Mouse (Mus musculus): ENCODE measurements around the gene Pacsin1. TPM values are rescaled to one million over a fixed set of nuclear protein-coding genes. Genes with fewer than 3 reads are reported as not detected.

The Pacsin1 gene
- polyA plus RNA-seq, 1 experiment from 2014 or later: 3.4 TPM

DNA sequence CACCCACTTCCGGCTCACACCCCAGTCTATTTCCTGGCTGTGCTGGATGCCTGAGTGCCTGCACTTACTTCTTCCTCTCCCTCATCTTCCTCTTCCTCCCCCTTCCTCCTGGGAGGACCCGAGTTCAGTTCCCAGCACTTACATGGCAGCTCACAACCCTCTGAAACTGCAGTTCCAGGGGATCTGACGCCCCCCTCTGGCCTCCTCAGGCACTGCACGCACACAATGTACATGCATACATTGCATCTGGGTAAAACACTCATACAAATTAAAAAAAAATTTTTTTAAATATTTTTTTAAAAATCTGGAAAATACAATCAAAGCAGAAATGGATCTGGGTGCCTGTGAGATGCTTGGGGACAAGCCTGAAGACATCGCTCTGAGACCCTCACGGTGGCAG is 16.4 kb downstream of the Pacsin1 start:
- H3K9me3 ChIP-seq: no peaks in the 10 kb centered on the region
- WGBS: 86% methylated on average over 6 of the region's 6 CpGs
- H3K4me1 ChIP-seq (replicated peaks): no peaks in the 10 kb centered on the region; the same call in 1 of the 2 replicates
- H3K27me3 ChIP-seq (ENCODE audit: insufficient read depth, poor library complexity, severe bottlenecking): no peaks in the 10 kb centered on the region
- no peak overlapping the region for H3K4me3 ChIP-seq
- H3K36me3 ChIP-seq: no peaks in the 10 kb centered on the region
- no peak overlapping the region for H3K27ac ChIP-seq
- DNase-seq (ENCODE audit: low spot score): no peak

DNA sequence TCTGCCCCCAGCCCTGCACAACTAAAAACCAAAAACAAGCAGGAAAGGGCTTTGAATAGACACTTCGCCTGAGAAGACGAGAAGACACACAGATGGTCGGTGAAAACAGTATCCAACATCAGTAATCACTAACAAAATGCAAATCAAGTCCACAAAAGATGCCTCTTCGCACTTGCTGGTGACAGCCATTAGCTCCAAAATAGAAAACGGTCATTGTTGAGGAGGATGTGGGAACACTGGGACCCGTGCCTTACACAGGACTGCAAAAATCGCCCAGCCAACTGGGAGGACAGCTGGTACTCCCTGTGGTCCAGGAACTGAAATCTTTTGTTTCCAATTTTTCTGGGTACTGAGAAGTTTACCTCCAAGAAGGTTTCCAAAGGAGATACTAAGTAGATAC is 18.6 kb downstream of the Pacsin1 start:
- H3K4me3 ChIP-seq: no peak overlapping the region
- no peak overlapping the region for H3K27ac ChIP-seq
- H3K27me3 ChIP-seq (ENCODE audit: insufficient read depth, poor library complexity, severe bottlenecking): no peaks in the 10 kb centered on the region
- no peak for DNase-seq (ENCODE audit: low spot score)
- WGBS: 75% methylated on average over 7 of the region's 7 CpGs
- peaks cover 4% of the 10 kb centered on the region for H3K4me1 ChIP-seq (replicated peaks)
- no peaks in the 10 kb centered on the region for H3K36me3 ChIP-seq
- H3K9me3 ChIP-seq: no peaks in the 10 kb centered on the region

DNA sequence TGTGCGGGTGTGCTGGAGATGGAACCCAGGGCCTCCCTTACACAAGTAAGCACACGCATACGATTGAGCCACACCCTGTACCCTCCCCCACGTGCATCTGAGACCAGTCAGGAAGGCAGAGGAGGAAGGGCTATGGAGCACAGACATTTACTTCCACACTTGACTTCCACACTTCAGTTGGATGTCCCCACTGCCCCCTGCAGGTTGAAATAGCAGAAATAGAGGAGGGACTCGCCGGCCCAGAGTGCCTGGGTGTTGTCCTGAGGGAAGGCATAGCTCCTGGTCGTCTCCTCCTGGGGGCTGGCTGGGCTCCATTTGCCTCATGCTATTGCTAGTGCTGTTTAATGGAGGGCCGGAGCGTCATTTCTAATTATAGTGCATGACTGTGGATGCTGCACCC is 20.1 kb downstream of the Pacsin1 start:
- Histone ChIP-seq H3K36me3 (no peaks in the 10 kb centered on the region), H3K27ac (no peak overlapping the region), H3K4me3 (no peak overlapping the region), H3K27me3 (ENCODE audit: insufficient read depth, poor library complexity, severe bottlenecking) (no peaks in the 10 kb centered on the region), H3K9me3 (no peaks in the 10 kb centered on the region), H3K4me1 (replicated peaks) (peaks cover 19% of the 10 kb centered on the region)
- WGBS: 68% methylated on average over 9 of the region's 9 CpGs
- DNase-seq (ENCODE audit: low spot score): no peak

GRCm38 (mm10) chr17:27676270-27676669 is 21.0 kb downstream of the Pacsin1 start:
- Histone ChIP-seq H3K4me3 (no peak overlapping the region), H3K27ac (no peak overlapping the region), H3K36me3 (no peaks in the 10 kb centered on the region), H3K4me1 (replicated peaks) (peaks cover 19% of the 10 kb centered on the region), H3K27me3 (ENCODE audit: insufficient read depth, poor library complexity, severe bottlenecking) (no peaks in the 10 kb centered on the region), H3K9me3 (no peaks in the 10 kb centered on the region)
- DNase-seq (ENCODE audit: low spot score): no peak
- 80% methylated on average over 7 of the region's 7 CpGs for WGBS

GRCm38 (mm10) chr17:27677756-27678155 is 22.4 kb downstream of the Pacsin1 start:
- Histone ChIP-seq H3K27ac (no peak overlapping the region), H3K4me1 (replicated peaks) (peaks cover 19% of the 10 kb centered on the region), H3K9me3 (no peaks in the 10 kb centered on the region), H3K36me3 (no peaks in the 10 kb centered on the region), H3K27me3 (ENCODE audit: insufficient read depth, poor library complexity, severe bottlenecking) (0 out of 2 replicates have a peak, but pooled peaks cover under 1% of the 10 kb centered on the region), H3K4me3 (no peak overlapping the region)
- no peak for DNase-seq (ENCODE audit: low spot score)
- WGBS: 84% methylated on average over 5 of the region's 5 CpGs

- Histone ChIP-seq H3K4me1 (replicated peaks) (peaks cover 19% of the 10 kb centered on the region), H3K9me3 (no peaks in the 10 kb centered on the region), H3K4me3 (no peak overlapping the region), H3K27ac (peak overlapping the region; percentile 19), H3K36me3 (no peaks in the 10 kb centered on the region), H3K27me3 (ENCODE audit: insufficient read depth, poor library complexity, severe bottlenecking) (peaks cover 15% of the 10 kb centered on the region)
- WGBS: 40% methylated on average over 11 of the region's 11 CpGs
- DNase-seq (ENCODE audit: low spot score): peak; percentile 51
Measured at GRCm38 (mm10) chr17:27678924-27679813, 23.9 kb downstream of the Pacsin1 start.

DNA sequence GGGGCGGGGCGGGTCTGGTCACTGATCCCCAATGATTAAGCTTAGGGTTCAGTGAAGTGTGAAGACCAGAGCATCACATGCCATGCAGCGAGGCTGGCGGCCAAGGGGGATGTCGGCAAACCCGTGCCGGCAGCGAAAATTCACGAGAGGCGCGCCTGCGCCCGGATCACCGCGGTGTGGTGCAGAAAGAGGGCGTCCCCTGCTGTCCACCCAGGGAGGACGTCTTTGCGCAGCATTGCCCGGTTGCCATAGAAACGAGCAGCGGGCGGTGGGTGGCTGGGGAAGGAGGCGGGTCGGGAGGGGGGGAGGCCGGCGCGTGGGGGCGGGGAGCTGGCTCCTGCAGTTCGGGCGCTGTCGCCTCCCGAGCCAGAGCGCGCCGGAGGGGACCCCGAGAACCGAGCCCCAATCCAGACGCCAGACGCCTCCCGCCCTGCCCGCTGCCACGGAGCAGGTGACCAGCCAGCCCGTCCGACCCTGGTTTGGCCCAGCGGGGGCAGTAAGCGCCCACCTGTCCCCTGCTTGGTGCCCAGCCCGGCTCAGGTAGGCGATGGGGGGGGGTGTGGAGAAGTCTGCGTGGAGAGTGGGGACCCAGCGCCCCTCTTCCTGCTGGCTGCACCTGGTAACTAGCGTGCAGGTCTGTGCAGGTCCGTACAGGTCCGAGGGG is 29.7 kb downstream of the Pacsin1 start:
- Histone ChIP-seq H3K9me3 (no peaks in the 10 kb centered on the region), H3K4me1 (replicated peaks) (peaks cover 43% of the 10 kb centered on the region), H3K36me3 (no peaks in the 10 kb centered on the region), H3K4me3 (peak overlapping the region; percentile 64), H3K27ac (peak overlapping the region; percentile 81), H3K27me3 (ENCODE audit: insufficient read depth, poor library complexity, severe bottlenecking) (peaks cover 59% of the 10 kb centered on the region)
- peak; percentile 82 for DNase-seq (ENCODE audit: low spot score)
- under 1% methylated on average over 47 of the region's 53 CpGs for WGBS

GRCm38 (mm10) chr17:27685550-27685913 is 30.2 kb downstream of the Pacsin1 start:
- H3K4me3 ChIP-seq: peak overlapping the region; percentile 64
- peaks cover 59% of the 10 kb centered on the region for H3K27me3 ChIP-seq (ENCODE audit: insufficient read depth, poor library complexity, severe bottlenecking)
- peaks cover 42% of the 10 kb centered on the region for H3K4me1 ChIP-seq (replicated peaks)
- H3K36me3 ChIP-seq: no peaks in the 10 kb centered on the region
- no peak for DNase-seq (ENCODE audit: low spot score)
- WGBS: 2% methylated on average over 11 of the region's 11 CpGs
- peak overlapping the region; percentile 81 for H3K27ac ChIP-seq
- no peaks in the 10 kb centered on the region for H3K9me3 ChIP-seq

GRCm38 (mm10) chr17:27686395-27686794 is 31.1 kb downstream of the Pacsin1 start:
- Histone ChIP-seq H3K4me3 (peak overlapping the region; percentile 64), H3K27me3 (ENCODE audit: insufficient read depth, poor library complexity, severe bottlenecking) (peaks cover 59% of the 10 kb centered on the region), H3K27ac (peak overlapping the region; percentile 81), H3K9me3 (no peaks in the 10 kb centered on the region; the same call in 1 of the 2 replicates), H3K36me3 (no peaks in the 10 kb centered on the region), H3K4me1 (replicated peaks) (peaks cover 50% of the 10 kb centered on the region)
- WGBS: 34% methylated on average over 5 of the region's 5 CpGs
- DNase-seq (ENCODE audit: low spot score): no peak

- H3K27ac ChIP-seq: 0 out of 2 replicates have a peak overlapping the region, but pooled peaks have one; percentile 19
- DNase-seq (ENCODE audit: low spot score): no peak
- H3K27me3 ChIP-seq (ENCODE audit: insufficient read depth, poor library complexity, severe bottlenecking): peaks cover 24% of the 10 kb centered on the region
- H3K4me1 ChIP-seq (replicated peaks): peaks cover 36% of the 10 kb centered on the region
- no peak overlapping the region for H3K4me3 ChIP-seq
- 70% methylated on average over 14 of the region's 14 CpGs for WGBS
- H3K36me3 ChIP-seq: no peaks in the 10 kb centered on the region
- no peaks in the 10 kb centered on the region; the same call in 1 of the 2 replicates for H3K9me3 ChIP-seq
Measured at GRCm38 (mm10) chr17:27690993-27691693, 35.8 kb downstream of the Pacsin1 start.

GRCm38 (mm10) chr17:27699641-27700244 is 44.4 kb downstream of the Pacsin1 start:
- H3K4me1 ChIP-seq (replicated peaks): peaks cover 21% of the 10 kb centered on the region
- H3K4me3 ChIP-seq: no peak overlapping the region
- no peak for DNase-seq (ENCODE audit: low spot score)
- peaks cover 26% of the 10 kb centered on the region for H3K27me3 ChIP-seq (ENCODE audit: insufficient read depth, poor library complexity, severe bottlenecking)
- WGBS: 87% methylated on average over 17 of the region's 17 CpGs
- no peaks in the 10 kb centered on the region for H3K36me3 ChIP-seq
- H3K27ac ChIP-seq: no peak overlapping the region
- H3K9me3 ChIP-seq: peaks cover 14% of the 10 kb centered on the region

DNA sequence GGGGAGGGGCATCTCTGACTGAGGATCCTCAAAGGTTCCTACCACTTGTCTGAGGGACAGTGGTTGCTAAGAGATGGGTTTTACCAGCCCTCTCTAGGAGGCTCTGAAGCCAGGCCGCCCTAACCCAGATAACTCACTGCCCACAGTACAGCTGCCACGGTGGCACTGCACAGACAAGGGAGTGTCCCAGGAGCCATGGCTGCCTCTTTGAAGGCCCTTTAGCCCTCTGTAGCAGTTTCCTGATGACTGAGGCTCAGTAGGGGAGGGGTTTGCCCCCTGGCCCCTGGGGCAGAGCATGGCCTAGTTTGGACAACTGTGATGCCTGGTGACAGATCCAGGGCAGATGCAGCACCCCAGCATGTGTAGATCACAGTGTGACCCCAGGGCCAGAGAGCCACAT is 45.5 kb downstream of the Pacsin1 start:
- Histone ChIP-seq H3K4me1 (replicated peaks) (peaks cover 25% of the 10 kb centered on the region), H3K9me3 (peaks cover 14% of the 10 kb centered on the region), H3K27me3 (ENCODE audit: insufficient read depth, poor library complexity, severe bottlenecking) (peaks cover 37% of the 10 kb centered on the region), H3K27ac (peak overlapping the region; percentile 56), H3K4me3 (no peak overlapping the region), H3K36me3 (no peaks in the 10 kb centered on the region)
- 65% methylated on average over 2 of the region's 2 CpGs for WGBS
- DNase-seq (ENCODE audit: low spot score): no peak

Data from hindbrain, embryonic 10.5 days (tissue).